Mouse (Mus musculus): ENCODE results near the gene Stx8.

The Stx8 gene

GRCm38 (mm10) chr11:68144235-68145065, 178.5 kb downstream of the Stx8 start:
- no peak for DNase-seq (ENCODE audit: low read depth, low spot score)

- no peak for DNase-seq (ENCODE audit: low read depth, low spot score)
These were observed 179.1 kb downstream of the Stx8 start for GRCm38 (mm10) chr11:68145066-68145585.

- DNase-seq (ENCODE audit: low read depth, low spot score), result no peak
These were observed 179.8 kb downstream of the Stx8 start for GRCm38 (mm10) chr11:68145586-68146455.

GRCm38 (mm10) chr11:68146456-68146851, 180.5 kb downstream of the Stx8 start:
- peak; percentile 49 for DNase-seq (ENCODE audit: low read depth, low spot score)

- DNase-seq (ENCODE audit: low read depth, low spot score), result peak; percentile 69
These were observed 184.9 kb downstream of the Stx8 start for GRCm38 (mm10) chr11:68150938-68151337.

- DNase-seq (ENCODE audit: low read depth, low spot score), result no peak
These were observed 189.8 kb downstream of the Stx8 start for GRCm38 (mm10) chr11:68155821-68156220.

GRCm38 (mm10) chr11:68158166-68158565, 192.2 kb downstream of the Stx8 start:
- DNase-seq (ENCODE audit: low read depth, low spot score), result no peak

- DNase-seq (ENCODE audit: low read depth, low spot score), result no peak
These were observed 193.9 kb downstream of the Stx8 start for GRCm38 (mm10) chr11:68159867-68160266.

GRCm38 (mm10) chr11:68164408-68164807, 198.4 kb downstream of the Stx8 start:
- no peak for DNase-seq (ENCODE audit: low read depth, low spot score)

GRCm38 (mm10) chr11:68168427-68168826, 202.4 kb downstream of the Stx8 start:
- DNase-seq (ENCODE audit: low read depth, low spot score), result no peak

- no peak for DNase-seq (ENCODE audit: low read depth, low spot score)
These were observed 206.1 kb downstream of the Stx8 start for GRCm38 (mm10) chr11:68171973-68172647.

- no peak for DNase-seq (ENCODE audit: low read depth, low spot score)
These were observed 206.7 kb downstream of the Stx8 start for GRCm38 (mm10) chr11:68172648-68173045.

- DNase-seq (ENCODE audit: low read depth, low spot score), result peak; percentile 74
These were observed 210.6 kb downstream of the Stx8 start for GRCm38 (mm10) chr11:68176550-68176949.

- DNase-seq (ENCODE audit: low read depth, low spot score), result no peak
These were observed 211.4 kb downstream of the Stx8 start for GRCm38 (mm10) chr11:68177415-68177814.

GRCm38 (mm10) chr11:68185647-68186046, 219.7 kb downstream of the Stx8 start:
- no peak for DNase-seq (ENCODE audit: low read depth, low spot score)

- DNase-seq (ENCODE audit: low read depth, low spot score), result no peak
These were observed 221.2 kb downstream of the Stx8 start for GRCm38 (mm10) chr11:68187242-68187641.

- peak; percentile 20 for DNase-seq (ENCODE audit: low read depth, low spot score)
These were observed 222.8 kb downstream of the Stx8 start for GRCm38 (mm10) chr11:68188695-68189201.

GRCm38 (mm10) chr11:68190849-68191248, 224.9 kb downstream of the Stx8 start:
- DNase-seq (ENCODE audit: low read depth, low spot score), result no peak

- no peak for DNase-seq (ENCODE audit: low read depth, low spot score)
These were observed 229.2 kb downstream of the Stx8 start for GRCm38 (mm10) chr11:68195168-68195567.

GRCm38 (mm10) chr11:68195693-68196176, 229.7 kb downstream of the Stx8 start:
- DNase-seq (ENCODE audit: low read depth, low spot score), result no peak

- no peak for DNase-seq (ENCODE audit: low read depth, low spot score)
These were observed 230.6 kb downstream of the Stx8 start for GRCm38 (mm10) chr11:68196566-68196965.
